Mouse (Mus musculus) heart, embryonic 13.5 days (tissue): ENCODE data around the gene Tnfrsf14. TPM values are rescaled to one million over a fixed set of nuclear protein-coding genes. Genes with fewer than 3 reads are reported as not detected.

Experiments used
- ATAC-seq: fragments of 200-750 bp; cut with Nextera tagmentation; 2 replicates; pipeline ENCODE4 v1.8.0; 2017; ENCODE audit warnings: moderate TSS enrichment; ENCODE audit not compliant: insufficient number of reproducible peaks, low FRiP score, low TSS enrichment; ENCODE audit errors: extremely low read depth
- H3K27ac ChIP-seq: fragments of 300-500 bp; sonication (generic); replicated peaks from 2 replicates; pipeline ENCODE4 v1.5.1; 2015; ENCODE audit warnings: moderate library complexity, mild to moderate bottlenecking, inconsistent platforms
- H3K27me3 ChIP-seq: fragments of 300-500 bp; sonication (generic); replicated peaks from 2 replicates; pipeline ENCODE4 v1.6.1; 2015; ENCODE audit warnings: mild to moderate bottlenecking, inconsistent platforms
- H3K36me3 ChIP-seq: fragments of 300-500 bp; sonication (generic); 2 replicates; pipeline ENCODE4 v1.6.1; 2015; ENCODE audit warnings: mild to moderate bottlenecking, inconsistent platforms
- H3K4me1 ChIP-seq: fragments of 300-500 bp; sonication (generic); 2 replicates; pipeline ENCODE4 v1.6.1; 2015; ENCODE audit warnings: inconsistent platforms
- H3K4me2 ChIP-seq: fragments of 300-500 bp; sonication (generic); 2 replicates; pipeline ENCODE4 v1.6.1; 2015; ENCODE audit warnings: inconsistent platforms, mild to moderate bottlenecking, moderate library complexity
- H3K4me3 ChIP-seq: fragments of 300-500 bp; sonication (generic); 2 replicates; pipeline ENCODE4 v1.5.1; 2015; ENCODE audit warnings: moderate library complexity, mild to moderate bottlenecking, inconsistent platforms
- H3K9ac ChIP-seq: fragments of 300-500 bp; sonication (generic); 2 replicates; pipeline ENCODE4 v1.6.1; 2015; ENCODE audit warnings: inconsistent platforms, mild to moderate bottlenecking, moderate library complexity
- H3K9me3 ChIP-seq: fragments of 300-500 bp; sonication (generic); 2 replicates; pipeline ENCODE4 v1.6.1; 2016; ENCODE audit warnings: inconsistent platforms
- WGBS: fragments of 180-500 bp; shearing (Covaris S2); methylation state at CpG from one replicate; pipeline ENCODE4 v1.1.7; 2015; ENCODE audit warnings: mixed read lengths; 5-methylcytosine and 5-hydroxymethylcytosine counted together
- polyA plus RNA-seq: library from polyadenylated mRNA; unstranded; fragments of >200 nt; fragmentation: Nextera tagmentation; extraction: Ambion mirVana; gene quantifications from 2 replicates; pipeline ENCODE4 v1.2.1, GENCODE M21; 2015

Tnfrsf14 gene
- polyA plus RNA-seq, 1 experiment from 2014 or later: 2.6 TPM

DNA sequence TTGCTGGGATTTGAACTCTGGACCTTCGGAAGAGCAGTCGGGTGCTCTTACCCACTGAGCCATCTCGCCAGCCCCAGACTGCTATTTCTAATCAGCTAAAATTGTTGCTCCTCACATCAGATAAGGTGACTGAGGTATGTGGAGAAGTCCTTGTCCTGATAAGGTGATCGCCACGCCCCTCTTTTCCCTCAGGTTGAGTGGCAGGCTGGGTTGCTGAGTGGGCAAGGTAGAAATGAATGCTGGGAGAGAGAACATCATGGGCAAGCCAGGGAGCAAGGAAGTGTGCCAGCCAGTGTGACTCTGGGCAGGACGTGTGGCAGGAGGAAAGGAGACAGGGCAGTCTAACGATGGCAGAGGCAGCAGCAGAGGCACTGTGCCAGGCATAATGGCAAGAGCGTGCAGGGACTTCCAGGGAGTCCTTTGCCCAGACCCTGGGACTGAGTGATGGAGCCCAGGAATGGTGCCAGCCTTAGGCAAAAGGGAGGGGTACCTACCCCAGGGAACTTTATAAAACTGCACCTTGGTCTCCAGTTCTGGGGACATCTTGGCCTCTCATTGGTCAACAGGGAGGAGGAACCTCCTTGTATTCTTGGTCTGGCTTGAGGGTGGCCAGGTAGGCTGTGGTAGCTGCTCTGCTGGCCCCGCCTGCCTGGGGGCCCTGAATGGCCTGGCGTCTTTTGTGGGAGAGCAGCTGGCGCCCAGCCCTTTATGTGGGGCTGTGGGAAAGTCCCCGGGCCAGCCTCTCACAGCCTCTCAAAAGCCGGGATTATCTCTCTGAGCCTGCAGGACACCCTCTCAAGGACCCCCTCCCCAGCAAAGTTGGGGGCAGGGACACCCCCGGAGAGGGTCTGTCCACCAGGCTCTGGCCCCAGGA lies 19.9 kb upstream of the Tnfrsf14 start:
- Histone ChIP-seq H3K9me3 (no peaks in the 10 kb centered on the region), H3K9ac (0 out of 2 replicates have a peak overlapping the region, but pooled peaks have one; percentile 5), H3K27me3 (peaks cover 65% of the 10 kb centered on the region), H3K36me3 (no peaks in the 10 kb centered on the region), H3K4me1 (peaks cover 18% of the 10 kb centered on the region), H3K4me2 (no peak overlapping the region), H3K4me3 (no peak overlapping the region), H3K27ac (no peak overlapping the region)
- no peak for ATAC-seq
- WGBS: 45% methylated on average over 14 of the region's 14 CpGs

- Histone ChIP-seq H3K4me2 (peak overlapping the region; percentile 67), H3K27me3 (peaks cover 46% of the 10 kb centered on the region), H3K36me3 (no peaks in the 10 kb centered on the region), H3K9me3 (no peaks in the 10 kb centered on the region), H3K27ac (no peak overlapping the region), H3K9ac (peak overlapping the region; percentile 74), H3K4me3 (peak overlapping the region; percentile 33), H3K4me1 (peaks cover 15% of the 10 kb centered on the region)
- ATAC-seq: peak; percentile 72; the same call in 1 of the 2 replicates
- 3% methylated on average over 8 of the region's 8 CpGs for WGBS
These were observed 18.0 kb upstream of the Tnfrsf14 start for GRCm38 (mm10) chr4:154946319-154946718.

DNA sequence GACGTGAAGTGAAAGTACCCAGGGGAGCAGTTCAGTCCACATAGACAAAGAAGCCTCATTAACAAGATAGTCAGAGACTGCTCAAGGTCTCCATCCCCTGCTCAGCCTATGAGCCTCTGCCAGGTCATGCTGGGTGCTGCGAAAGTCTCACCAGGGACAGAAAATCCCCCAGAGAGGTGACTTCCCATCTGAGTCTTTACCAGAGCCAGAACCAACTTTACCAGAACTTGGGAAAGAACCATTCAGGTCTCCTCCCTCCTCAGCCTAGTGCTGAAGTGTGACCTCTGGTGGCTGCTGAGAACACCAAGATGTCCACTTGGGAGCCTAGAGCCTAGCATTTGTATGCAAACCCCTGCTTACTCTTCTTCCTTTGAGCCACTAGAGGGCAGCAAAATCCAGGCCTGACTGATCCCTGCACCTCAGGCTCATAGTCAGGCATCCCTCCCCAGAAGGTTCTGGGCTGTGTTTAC lies 15.8 kb upstream of the Tnfrsf14 start:
- ATAC-seq: peak; percentile 37; the same call in 1 of the 2 replicates
- Histone ChIP-seq H3K4me2 (no peak overlapping the region), H3K9ac (no peak overlapping the region), H3K27me3 (peaks cover 29% of the 10 kb centered on the region), H3K4me3 (no peak overlapping the region), H3K36me3 (no peaks in the 10 kb centered on the region), H3K4me1 (peaks cover 15% of the 10 kb centered on the region), H3K27ac (no peak overlapping the region), H3K9me3 (no peaks in the 10 kb centered on the region)
- 13% methylated on average over 2 of the region's 2 CpGs for WGBS

DNA sequence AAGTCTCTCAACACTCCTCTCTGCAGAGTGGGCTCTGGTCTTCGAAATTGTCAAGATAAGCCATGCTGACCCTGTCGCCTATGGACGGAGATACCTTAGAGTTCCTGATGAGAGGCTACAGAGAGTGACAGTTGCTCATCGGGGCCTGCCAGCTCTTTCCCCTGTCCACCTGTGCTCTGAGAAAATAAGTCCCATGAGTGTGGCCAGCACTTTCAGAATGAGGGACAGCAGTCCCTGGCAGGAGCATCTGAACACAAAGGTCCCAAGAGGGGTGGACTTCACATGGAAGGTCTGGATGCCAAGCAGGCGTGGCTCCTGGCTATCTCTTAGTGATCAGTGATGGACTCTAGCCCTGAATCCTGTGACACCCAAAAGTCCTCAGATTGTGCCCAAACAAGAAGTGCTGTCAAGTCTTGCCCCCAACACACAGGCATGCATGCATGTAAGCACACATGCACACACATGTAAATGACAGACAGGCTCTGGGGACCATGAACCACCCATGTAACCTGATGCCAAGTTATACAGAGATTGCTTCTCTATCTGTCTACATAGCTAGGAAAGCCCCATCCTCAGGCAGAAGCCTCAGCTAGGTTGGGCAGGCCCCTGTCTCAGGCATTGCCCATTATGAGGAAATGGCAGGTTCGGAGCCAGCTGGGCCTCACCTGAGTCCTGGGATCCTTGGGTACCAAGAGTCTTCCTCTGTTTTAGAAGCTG lies 15.1 kb upstream of the Tnfrsf14 start:
- H3K4me3 ChIP-seq: no peak overlapping the region
- no peaks in the 10 kb centered on the region for H3K9me3 ChIP-seq
- H3K27me3 ChIP-seq: peaks cover 23% of the 10 kb centered on the region
- H3K27ac ChIP-seq: no peak overlapping the region
- WGBS: 61% methylated on average over 6 of the region's 6 CpGs
- H3K4me2 ChIP-seq: no peak overlapping the region
- ATAC-seq: no peak
- no peak overlapping the region for H3K9ac ChIP-seq
- peaks cover 15% of the 10 kb centered on the region for H3K4me1 ChIP-seq
- H3K36me3 ChIP-seq: no peaks in the 10 kb centered on the region

GRCm38 (mm10) chr4:154942632-154943322 lies 14.4 kb upstream of the Tnfrsf14 start:
- Histone ChIP-seq H3K27ac (no peak overlapping the region), H3K4me3 (no peak overlapping the region), H3K4me1 (peaks cover 15% of the 10 kb centered on the region), H3K36me3 (no peaks in the 10 kb centered on the region), H3K4me2 (no peak overlapping the region), H3K9ac (no peak overlapping the region), H3K9me3 (no peaks in the 10 kb centered on the region), H3K27me3 (peaks cover 16% of the 10 kb centered on the region)
- ATAC-seq: no peak
- 74% methylated on average over 10 of the region's 10 CpGs for WGBS

DNA sequence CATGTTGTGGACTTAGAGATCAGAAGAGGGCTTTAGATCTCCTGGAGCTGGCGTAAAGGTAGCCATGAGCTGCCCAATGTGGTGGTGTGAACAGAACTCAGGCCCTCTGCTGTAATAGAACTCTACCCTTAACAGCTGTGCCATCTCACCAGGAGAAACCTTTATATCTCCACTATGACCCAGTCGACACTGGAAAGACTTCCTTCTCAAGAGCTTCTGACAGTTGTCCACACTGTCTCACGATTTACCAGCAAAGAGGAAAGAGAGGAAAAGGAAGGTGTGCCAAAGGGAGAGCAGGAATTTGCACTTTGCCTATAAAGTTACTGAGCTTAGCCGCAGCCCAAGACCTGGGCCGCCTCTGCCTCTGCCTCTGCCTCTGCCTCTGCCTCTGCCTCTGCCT lies 13.5 kb upstream of the Tnfrsf14 start:
- Histone ChIP-seq H3K36me3 (no peaks in the 10 kb centered on the region), H3K4me3 (no peak overlapping the region), H3K27me3 (peaks cover 16% of the 10 kb centered on the region), H3K9me3 (no peaks in the 10 kb centered on the region), H3K9ac (no peak overlapping the region), H3K27ac (no peak overlapping the region), H3K4me2 (no peak overlapping the region), H3K4me1 (peaks cover 15% of the 10 kb centered on the region)
- ATAC-seq: no peak
- WGBS: 72% methylated on average over 5 of the region's 5 CpGs

GRCm38 (mm10) chr4:154940156-154940555 lies 11.8 kb upstream of the Tnfrsf14 start:
- WGBS: 74% methylated on average over 2 of the region's 2 CpGs
- Histone ChIP-seq H3K4me1 (peaks cover 5% of the 10 kb centered on the region; the same call in 1 of the 2 replicates), H3K9me3 (no peaks in the 10 kb centered on the region), H3K4me2 (no peak overlapping the region), H3K36me3 (no peaks in the 10 kb centered on the region), H3K9ac (no peak overlapping the region), H3K27me3 (peaks cover 8% of the 10 kb centered on the region), H3K27ac (no peak overlapping the region), H3K4me3 (no peak overlapping the region)
- no peak for ATAC-seq

GRCm38 (mm10) chr4:154937746-154938145 lies 9.4 kb upstream of the Tnfrsf14 start:
- ATAC-seq: no peak
- Histone ChIP-seq H3K4me2 (no peak overlapping the region), H3K9ac (no peak overlapping the region), H3K27ac (no peak overlapping the region), H3K4me1 (no peaks in the 10 kb centered on the region), H3K9me3 (no peaks in the 10 kb centered on the region), H3K4me3 (no peak overlapping the region), H3K27me3 (peaks cover 24% of the 10 kb centered on the region), H3K36me3 (no peaks in the 10 kb centered on the region)
- WGBS: 64% methylated on average over 1 of the region's 1 CpGs

DNA sequence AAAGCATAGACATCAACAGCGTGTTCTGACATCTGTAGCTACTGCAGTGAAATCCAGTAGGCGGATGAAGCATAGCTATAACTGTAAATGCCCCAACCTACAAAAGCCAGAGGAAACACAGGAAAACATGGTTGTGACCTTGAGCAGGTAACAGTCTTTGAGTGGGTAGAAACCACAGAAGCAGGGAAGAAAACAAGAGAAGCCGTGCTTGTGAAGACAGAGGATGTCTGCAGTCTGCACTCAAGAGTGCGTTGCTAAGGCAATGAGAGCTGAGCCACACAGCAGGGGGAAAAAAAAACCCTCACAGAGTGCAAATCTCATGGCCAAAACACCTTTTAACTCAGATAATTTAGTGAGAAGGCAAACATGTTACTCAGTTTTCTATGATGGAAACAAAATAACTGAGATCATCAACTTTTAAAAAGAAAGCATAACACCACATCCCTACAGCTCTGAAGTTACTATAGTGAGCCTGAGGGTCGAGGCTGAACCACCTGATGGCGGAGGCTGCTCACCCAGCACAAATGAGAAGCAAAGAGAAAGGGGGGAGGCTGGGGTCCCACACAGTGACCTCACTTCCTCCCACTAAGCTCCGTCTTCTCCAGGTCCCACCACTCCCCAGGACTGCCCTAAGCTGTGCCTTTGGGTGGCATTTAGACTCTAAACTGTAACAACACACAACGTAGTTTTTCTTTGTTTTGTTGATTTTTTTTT lies 8.3 kb upstream of the Tnfrsf14 start:
- 63% methylated on average over 8 of the region's 8 CpGs for WGBS

DNA sequence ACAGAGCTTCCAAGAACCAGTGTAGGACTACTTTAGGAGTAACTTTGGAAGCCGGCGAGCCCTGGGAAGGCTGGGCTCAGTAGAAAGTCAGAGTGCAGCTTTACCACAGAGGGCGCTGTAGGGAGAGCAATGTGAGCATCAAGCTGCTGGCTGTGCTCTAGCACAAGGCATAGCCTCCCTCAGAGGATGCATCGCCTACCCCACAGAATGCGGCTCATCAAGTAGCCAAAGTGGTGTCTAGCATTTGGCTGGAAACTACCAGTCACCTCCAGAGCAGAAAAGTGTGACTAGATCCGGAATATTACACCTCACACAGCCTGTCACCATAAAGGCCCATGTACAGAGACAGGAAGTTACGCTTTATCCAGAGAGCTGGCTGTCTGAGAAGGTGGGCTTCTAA lies 7.4 kb upstream of the Tnfrsf14 start:
- Histone ChIP-seq H3K36me3 (no peaks in the 10 kb centered on the region), H3K9me3 (no peaks in the 10 kb centered on the region), H3K4me2 (no peak overlapping the region), H3K4me1 (no peaks in the 10 kb centered on the region), H3K4me3 (no peak overlapping the region), H3K27ac (no peak overlapping the region), H3K9ac (no peak overlapping the region), H3K27me3 (peaks cover 23% of the 10 kb centered on the region)
- 69% methylated on average over 7 of the region's 7 CpGs for WGBS
- no peak for ATAC-seq

More for the DNA sequence above, 8.3 kb upstream of the Tnfrsf14 start:
- no peaks in the 10 kb centered on the region for H3K4me1 ChIP-seq
- peaks cover 27% of the 10 kb centered on the region for H3K27me3 ChIP-seq
- ATAC-seq: no peak
- no peak overlapping the region for H3K4me2 ChIP-seq
- H3K4me3 ChIP-seq: no peak overlapping the region
- no peak overlapping the region for H3K9ac ChIP-seq
- no peak overlapping the region for H3K27ac ChIP-seq
- no peaks in the 10 kb centered on the region for H3K36me3 ChIP-seq
- H3K9me3 ChIP-seq: no peaks in the 10 kb centered on the region
